Mouse (Mus musculus) cerebellum, adult 11 months (tissue): ENCODE results near the gene Oosp2.

ENCODE experiments used
- DNase-seq: peaks from one replicate; pipeline ENCODE4 v3.0.0; 2022

The Oosp2 gene

GRCm38 (mm10) chr19:11660459-11660858 is at the start of gene Oosp2:
Gene Oosp2 (minus strand): TSS chr19:11660559.
- DNase-seq, result no peak

GRCm38 (mm10) chr19:11698342-11698741 is 38.0 kb upstream of the Oosp2 start:
- no peak for DNase-seq

GRCm38 (mm10) chr19:11696755-11697154 is 36.4 kb upstream of the Oosp2 start, which contains the start of gene Oosp3:
Gene Oosp3 (plus strand): TSS chr19:11697055.
- DNase-seq, result no peak

GRCm38 (mm10) chr19:11691454-11691853 is 31.1 kb upstream of the Oosp2 start:
- DNase-seq, result no peak

GRCm38 (mm10) chr19:11690839-11691238 is 30.5 kb upstream of the Oosp2 start, which contains the start of gene Oosp1:
Gene Oosp1 (minus strand): TSS chr19:11691150.
- DNase-seq, result no peak

- no peak for DNase-seq
These were observed 1.2 kb upstream of the Oosp2 start for GRCm38 (mm10) chr19:11661562-11661961.

- DNase-seq, result no peak
These were observed 1.2 kb downstream of the Oosp2 start for GRCm38 (mm10) chr19:11659142-11659541.

GRCm38 (mm10) chr19:11649564-11649963 is 10.8 kb downstream of the Oosp2 start:
- no peak for DNase-seq

- DNase-seq, result no peak
These were observed 14.2 kb downstream of the Oosp2 start for GRCm38 (mm10) chr19:11646166-11646565.

GRCm38 (mm10) chr19:11640732-11641131 is 19.6 kb downstream of the Oosp2 start, which contains the start of gene Ms4a3:
Gene Ms4a3 (minus strand): TSS chr19:11640851.
- no peak for DNase-seq

GRCm38 (mm10) chr19:11639038-11639437 is 21.3 kb downstream of the Oosp2 start:
- DNase-seq, result no peak

GRCm38 (mm10) chr19:11635572-11635971 is 24.8 kb downstream of the Oosp2 start:
- DNase-seq, result no peak

- no peak for DNase-seq
These were observed 26.0 kb downstream of the Oosp2 start for GRCm38 (mm10) chr19:11634330-11634729.

- DNase-seq, result no peak
These were observed 26.6 kb downstream of the Oosp2 start for GRCm38 (mm10) chr19:11633732-11634131.

- no peak for DNase-seq
These were observed 35.1 kb downstream of the Oosp2 start for GRCm38 (mm10) chr19:11625231-11625630.

- DNase-seq, result no peak
These were observed 35.6 kb downstream of the Oosp2 start for GRCm38 (mm10) chr19:11624800-11625199.

GRCm38 (mm10) chr19:11623551-11623950 is 36.8 kb downstream of the Oosp2 start, which contains the start of gene Ms4a2:
Gene Ms4a2 (minus strand): TSS chr19:11623719.
- no peak for DNase-seq

GRCm38 (mm10) chr19:11617983-11618382 is 42.4 kb downstream of the Oosp2 start:
- no peak for DNase-seq

- no peak for DNase-seq
These were observed 45.6 kb downstream of the Oosp2 start for GRCm38 (mm10) chr19:11614805-11615204.

- DNase-seq, result no peak
These were observed 46.4 kb downstream of the Oosp2 start for GRCm38 (mm10) chr19:11613776-11614443.

- DNase-seq, result no peak
These were observed 47.3 kb downstream of the Oosp2 start for GRCm38 (mm10) chr19:11613084-11613483.

GRCm38 (mm10) chr19:11612293-11612692 is 48.1 kb downstream of the Oosp2 start:
- DNase-seq, result no peak

- peak; percentile 2 for DNase-seq
These were observed 48.8 kb downstream of the Oosp2 start for GRCm38 (mm10) chr19:11611541-11611945.

GRCm38 (mm10) chr19:11608172-11608571 is 52.2 kb downstream of the Oosp2 start:
- no peak for DNase-seq

- DNase-seq, result no peak
These were observed 55.8 kb downstream of the Oosp2 start, which contains the start of gene Ms4a6d for GRCm38 (mm10) chr19:11604603-11605002. Gene Ms4a6d (minus strand): TSS chr19:11604849.
